Mouse (Mus musculus): ENCODE results near the gene BC030499. TPM values are rescaled to one million over a fixed set of nuclear protein-coding genes. Genes with fewer than 3 reads are reported as not detected.

Gene BC030499
- 0.09 and 0.16 TPM in 2 replicates for polyA plus RNA-seq (2014; fragmentation: Nextera tagmentation; extraction: Ambion mirVana)

- H3K9me3 ChIP-seq (ENCODE audit: control insufficient read depth, low read length), result no peaks in the 10 kb centered on the region
- no peak within 1 kb of the TSS for H3K27ac ChIP-seq (replicated peaks; ENCODE audit: low read depth, low read length)
- 94% methylated on average over 4 of the region's 4 CpGs for WGBS
- H3K4me3 ChIP-seq (ENCODE audit: low read depth, low read length), result no peak within 1 kb of the TSS
- no peaks in the 10 kb centered on the region for H3K27me3 ChIP-seq (ENCODE audit: control insufficient read depth, insufficient read depth, low read length)
- H3K9ac ChIP-seq (ENCODE audit: low read length), result no peak within 1 kb of the TSS
- no peak for ATAC-seq (ENCODE audit: insufficient number of reproducible peaks, low FRiP score, low TSS enrichment, low read depth)
- peaks cover 25% of the 10 kb centered on the region for H3K36me3 ChIP-seq (ENCODE audit: control insufficient read depth, insufficient read depth, low read length)
- DNase-seq (ENCODE audit: low spot score), result no peak
- H3K4me1 ChIP-seq (ENCODE audit: control insufficient read depth, insufficient read depth, low read length), result no peaks in the 10 kb centered on the region
- no peak within 1 kb of the TSS for H3K4me2 ChIP-seq (ENCODE audit: low read depth, severe bottlenecking)
Observed at GRCm38 (mm10) chr11:78290654-78291053, at the start of gene BC030499. BC030499 (plus strand) TSS chr11:78290841.

GRCm38 (mm10) chr11:78245261-78245626 is 45.4 kb upstream of the BC030499 start:
- DNase-seq (ENCODE audit: low spot score) (no peak), ATAC-seq (ENCODE audit: insufficient number of reproducible peaks, low FRiP score, low TSS enrichment, low read depth) (0 out of 2 replicates have a peak, but pooled peaks have one; percentile 8)
- Histone ChIP-seq H3K9ac (ENCODE audit: low read length) (peak overlapping the region; percentile 72), H3K36me3 (ENCODE audit: control insufficient read depth, insufficient read depth, low read length) (peaks cover 2% of the 10 kb centered on the region; the same call in 1 of the 2 replicates), H3K9me3 (ENCODE audit: control insufficient read depth, low read length) (no peaks in the 10 kb centered on the region), H3K4me1 (ENCODE audit: control insufficient read depth, insufficient read depth, low read length) (peaks cover 5% of the 10 kb centered on the region), H3K4me2 (ENCODE audit: low read depth, severe bottlenecking) (peak overlapping the region; percentile 74), H3K4me3 (ENCODE audit: low read depth, low read length) (peak overlapping the region; percentile 80), H3K27me3 (ENCODE audit: control insufficient read depth, insufficient read depth, low read length) (no peaks in the 10 kb centered on the region), H3K27ac (replicated peaks; ENCODE audit: low read depth, low read length) (peak overlapping the region; percentile 56; the same call in 1 of the 2 replicates)
- WGBS, result under 1% methylated on average over 19 of the region's 19 CpGs

- under 1% methylated on average over 48 of the region's 50 CpGs for WGBS
- DNase-seq (ENCODE audit: low spot score) (peak; percentile 93), ATAC-seq (ENCODE audit: insufficient number of reproducible peaks, low FRiP score, low TSS enrichment, low read depth) (peak; percentile 91)
- H3K27me3 ChIP-seq (ENCODE audit: control insufficient read depth, insufficient read depth, low read length), result no peaks in the 10 kb centered on the region
- peak within 1 kb of the TSS; percentile 72 for H3K9ac ChIP-seq (ENCODE audit: low read length)
- H3K27ac ChIP-seq (replicated peaks; ENCODE audit: low read depth, low read length), result peak within 1 kb of the TSS; percentile 56
- peak within 1 kb of the TSS; percentile 74 for H3K4me2 ChIP-seq (ENCODE audit: low read depth, severe bottlenecking)
- H3K9me3 ChIP-seq (ENCODE audit: control insufficient read depth, low read length), result no peaks in the 10 kb centered on the region
- peaks cover 5% of the 10 kb centered on the region for H3K4me1 ChIP-seq (ENCODE audit: control insufficient read depth, insufficient read depth, low read length)
- H3K36me3 ChIP-seq (ENCODE audit: control insufficient read depth, insufficient read depth, low read length), result no peaks in the 10 kb centered on the region
- peak within 1 kb of the TSS; percentile 80 for H3K4me3 ChIP-seq (ENCODE audit: low read depth, low read length)
Observed at GRCm38 (mm10) chr11:78245627-78246317, 44.9 kb upstream of the BC030499 start, which contains the start of the genes Sdf2 and Supt6. Sdf2 (plus strand) TSS chr11:78245746. Supt6 (minus strand) TSS chr11:78245987.

- no peak for ATAC-seq (ENCODE audit: insufficient number of reproducible peaks, low FRiP score, low TSS enrichment, low read depth)
- 42% methylated on average over 7 of the region's 7 CpGs for WGBS
Observed at GRCm38 (mm10) chr11:78246318-78247011, 44.2 kb upstream of the BC030499 start.

GRCm38 (mm10) chr11:78247012-78247348 is 43.7 kb upstream of the BC030499 start:
- no peak for DNase-seq (ENCODE audit: low spot score)

More at GRCm38 (mm10) chr11:78246318-78247011, 44.2 kb upstream of the BC030499 start:
- Histone ChIP-seq H3K27ac (replicated peaks; ENCODE audit: low read depth, low read length) (no peak overlapping the region), H3K27me3 (ENCODE audit: control insufficient read depth, insufficient read depth, low read length) (no peaks in the 10 kb centered on the region), H3K4me3 (ENCODE audit: low read depth, low read length) (peak overlapping the region; percentile 80), H3K36me3 (ENCODE audit: control insufficient read depth, insufficient read depth, low read length) (no peaks in the 10 kb centered on the region), H3K4me1 (ENCODE audit: control insufficient read depth, insufficient read depth, low read length) (peaks cover 5% of the 10 kb centered on the region), H3K9ac (ENCODE audit: low read length) (no peak overlapping the region), H3K9me3 (ENCODE audit: control insufficient read depth, low read length) (no peaks in the 10 kb centered on the region), H3K4me2 (ENCODE audit: low read depth, severe bottlenecking) (peak overlapping the region; percentile 26; the same call in 1 of the 2 replicates)
- no peak for DNase-seq (ENCODE audit: low spot score)

GRCm38 (mm10) chr11:78247727-78248140 is 42.9 kb upstream of the BC030499 start:
- Histone ChIP-seq H3K27ac (replicated peaks; ENCODE audit: low read depth, low read length) (no peak overlapping the region), H3K4me3 (ENCODE audit: low read depth, low read length) (no peak overlapping the region), H3K4me2 (ENCODE audit: low read depth, severe bottlenecking) (no peak overlapping the region), H3K27me3 (ENCODE audit: control insufficient read depth, insufficient read depth, low read length) (no peaks in the 10 kb centered on the region), H3K36me3 (ENCODE audit: control insufficient read depth, insufficient read depth, low read length) (peaks cover 5% of the 10 kb centered on the region; the same call in 1 of the 2 replicates), H3K4me1 (ENCODE audit: control insufficient read depth, insufficient read depth, low read length) (peaks cover 5% of the 10 kb centered on the region), H3K9me3 (ENCODE audit: control insufficient read depth, low read length) (no peaks in the 10 kb centered on the region), H3K9ac (ENCODE audit: low read length) (no peak overlapping the region)
- ATAC-seq (ENCODE audit: insufficient number of reproducible peaks, low FRiP score, low TSS enrichment, low read depth) (no peak), DNase-seq (ENCODE audit: low spot score) (no peak)
- WGBS, result 66% methylated on average over 4 of the region's 4 CpGs

More at GRCm38 (mm10) chr11:78247012-78247348, 43.7 kb upstream of the BC030499 start:
- Histone ChIP-seq H3K27ac (replicated peaks; ENCODE audit: low read depth, low read length) (no peak overlapping the region), H3K4me3 (ENCODE audit: low read depth, low read length) (no peak overlapping the region; the same call in 1 of the 2 replicates), H3K9ac (ENCODE audit: low read length) (no peak overlapping the region), H3K9me3 (ENCODE audit: control insufficient read depth, low read length) (no peaks in the 10 kb centered on the region), H3K4me2 (ENCODE audit: low read depth, severe bottlenecking) (peak overlapping the region; percentile 24; the same call in 1 of the 2 replicates), H3K4me1 (ENCODE audit: control insufficient read depth, insufficient read depth, low read length) (peaks cover 5% of the 10 kb centered on the region), H3K27me3 (ENCODE audit: control insufficient read depth, insufficient read depth, low read length) (no peaks in the 10 kb centered on the region), H3K36me3 (ENCODE audit: control insufficient read depth, insufficient read depth, low read length) (no peaks in the 10 kb centered on the region; the same call in 1 of the 2 replicates)
- 55% methylated on average over 3 of the region's 3 CpGs for WGBS
- ATAC-seq (ENCODE audit: insufficient number of reproducible peaks, low FRiP score, low TSS enrichment, low read depth), result no peak

- H3K36me3 ChIP-seq (ENCODE audit: control insufficient read depth, insufficient read depth, low read length), result peaks cover 10% of the 10 kb centered on the region
Observed at GRCm38 (mm10) chr11:78256618-78257017, 34.0 kb upstream of the BC030499 start.

GRCm38 (mm10) chr11:78260489-78261258 is 30.0 kb upstream of the BC030499 start:
- H3K9ac ChIP-seq (ENCODE audit: low read length), result no peak overlapping the region
- H3K36me3 ChIP-seq (ENCODE audit: control insufficient read depth, insufficient read depth, low read length), result peaks cover 13% of the 10 kb centered on the region; the same call in 1 of the 2 replicates
- no peak overlapping the region for H3K4me3 ChIP-seq (ENCODE audit: low read depth, low read length)
- ATAC-seq (ENCODE audit: insufficient number of reproducible peaks, low FRiP score, low TSS enrichment, low read depth), result peak; percentile 12; the same call in 1 of the 2 replicates
- no peak overlapping the region; the same call in 1 of the 2 replicates for H3K4me2 ChIP-seq (ENCODE audit: low read depth, severe bottlenecking)
- no peaks in the 10 kb centered on the region for H3K9me3 ChIP-seq (ENCODE audit: control insufficient read depth, low read length)
- DNase-seq (ENCODE audit: low spot score), result no peak
- no peaks in the 10 kb centered on the region; the same call in 1 of the 2 replicates for H3K27me3 ChIP-seq (ENCODE audit: control insufficient read depth, insufficient read depth, low read length)
- no peak overlapping the region for H3K27ac ChIP-seq (replicated peaks; ENCODE audit: low read depth, low read length)
- 97% methylated on average over 2 of the region's 2 CpGs for WGBS
- peaks cover 5% of the 10 kb centered on the region; the same call in 1 of the 2 replicates for H3K4me1 ChIP-seq (ENCODE audit: control insufficient read depth, insufficient read depth, low read length)

More at GRCm38 (mm10) chr11:78256618-78257017, 34.0 kb upstream of the BC030499 start:
- Histone ChIP-seq H3K27me3 (ENCODE audit: control insufficient read depth, insufficient read depth, low read length) (no peaks in the 10 kb centered on the region; the same call in 1 of the 2 replicates), H3K4me3 (ENCODE audit: low read depth, low read length) (no peak overlapping the region), H3K27ac (replicated peaks; ENCODE audit: low read depth, low read length) (no peak overlapping the region), H3K9me3 (ENCODE audit: control insufficient read depth, low read length) (no peaks in the 10 kb centered on the region), H3K9ac (ENCODE audit: low read length) (no peak overlapping the region), H3K4me2 (ENCODE audit: low read depth, severe bottlenecking) (no peak overlapping the region), H3K4me1 (ENCODE audit: control insufficient read depth, insufficient read depth, low read length) (no peaks in the 10 kb centered on the region)
- WGBS, result 95% methylated on average over 1 of the region's 1 CpGs
- ATAC-seq (ENCODE audit: insufficient number of reproducible peaks, low FRiP score, low TSS enrichment, low read depth), result no peak
- DNase-seq (ENCODE audit: low spot score), result no peak
